Mouse (Mus musculus): Measurements from ENCODE around the gene Pde9a.
A peak's percentile ranks its signal among the peaks of the same experiment; 100 is the strongest.
"Not testable (repeated sequence)": the region's sequence is repeated elsewhere in the genome, so short reads cannot be mapped to it uniquely, and the experiment has no call there.

Pde9a gene

DNA sequence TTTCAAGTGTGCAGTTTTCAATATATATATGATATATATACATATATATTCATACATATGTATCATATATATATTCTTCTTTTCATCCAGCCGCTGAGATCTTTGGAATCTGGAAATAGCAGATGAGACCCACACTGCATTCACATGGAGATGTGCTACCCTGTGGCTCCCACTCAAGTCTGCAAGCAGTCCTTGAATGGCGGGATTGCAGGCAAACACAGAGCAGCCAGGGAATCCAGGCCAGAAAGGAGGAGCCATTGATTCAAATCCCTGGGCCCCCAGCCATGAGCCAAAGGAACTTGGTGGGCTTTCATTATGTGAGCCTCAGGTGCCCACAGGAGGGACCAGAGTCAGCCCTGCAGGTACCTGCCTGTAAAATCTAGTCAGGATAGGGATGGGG is 32.8 kb upstream of the Pde9a start:
- TF ChIP-seq CTCF (conservative IDR thresholded peaks at IDR 0.05; ENCODE audit: low read length), result no peak
- no peak for TF ChIP-seq NANOG (IDR thresholded peaks at IDR 0.05; ENCODE audit: borderline replicate concordance, low read length)
- TF ChIP-seq POU5F1 (IDR thresholded peaks at IDR 0.05; ENCODE audit: borderline replicate concordance, low read length), result no peak
- H3K4me3 ChIP-seq (replicated peaks; ENCODE audit: low read length), result no peak overlapping the region
- H3K27me3 ChIP-seq (ENCODE audit: insufficient read depth, low read length), result no peaks in the 10 kb centered on the region
- H3K4me1 ChIP-seq (replicated peaks; ENCODE audit: low read depth, low read length), result peaks cover 55% of the 10 kb centered on the region
- H3K36me3 ChIP-seq (ENCODE audit: insufficient read depth, low read length), result peaks cover 28% of the 10 kb centered on the region
- H3K9me3 ChIP-seq (ENCODE audit: low read length), result no peaks in the 10 kb centered on the region

DNA sequence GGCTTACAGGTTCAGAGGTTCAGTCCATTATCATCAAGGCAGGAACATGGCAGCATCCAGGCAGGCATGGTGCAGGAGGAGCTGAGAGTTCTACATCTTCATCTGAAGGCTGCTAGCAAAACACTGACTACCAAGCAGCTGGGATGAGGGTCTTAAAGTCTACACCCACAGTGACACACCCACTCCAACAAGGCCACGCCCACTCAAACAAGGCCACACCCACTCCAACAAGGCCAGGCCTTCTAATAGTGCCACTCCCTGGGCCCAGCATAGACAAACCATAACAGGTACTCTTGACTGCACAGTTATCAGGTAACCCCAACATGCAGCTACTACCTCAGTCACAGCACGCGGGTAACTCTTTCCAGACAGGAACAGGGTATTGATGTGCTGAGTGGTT is 31.3 kb upstream of the Pde9a start:
- not testable (repeated sequence) for H3K9me3 ChIP-seq (ENCODE audit: low read length); H3K4me3 ChIP-seq (replicated peaks; ENCODE audit: low read length); H3K27me3 ChIP-seq (ENCODE audit: insufficient read depth, low read length)
- H3K36me3 ChIP-seq (ENCODE audit: insufficient read depth, low read length), result peaks cover 13% of the 10 kb centered on the region
- peaks cover 47% of the 10 kb centered on the region for H3K4me1 ChIP-seq (replicated peaks; ENCODE audit: low read depth, low read length)

DNA sequence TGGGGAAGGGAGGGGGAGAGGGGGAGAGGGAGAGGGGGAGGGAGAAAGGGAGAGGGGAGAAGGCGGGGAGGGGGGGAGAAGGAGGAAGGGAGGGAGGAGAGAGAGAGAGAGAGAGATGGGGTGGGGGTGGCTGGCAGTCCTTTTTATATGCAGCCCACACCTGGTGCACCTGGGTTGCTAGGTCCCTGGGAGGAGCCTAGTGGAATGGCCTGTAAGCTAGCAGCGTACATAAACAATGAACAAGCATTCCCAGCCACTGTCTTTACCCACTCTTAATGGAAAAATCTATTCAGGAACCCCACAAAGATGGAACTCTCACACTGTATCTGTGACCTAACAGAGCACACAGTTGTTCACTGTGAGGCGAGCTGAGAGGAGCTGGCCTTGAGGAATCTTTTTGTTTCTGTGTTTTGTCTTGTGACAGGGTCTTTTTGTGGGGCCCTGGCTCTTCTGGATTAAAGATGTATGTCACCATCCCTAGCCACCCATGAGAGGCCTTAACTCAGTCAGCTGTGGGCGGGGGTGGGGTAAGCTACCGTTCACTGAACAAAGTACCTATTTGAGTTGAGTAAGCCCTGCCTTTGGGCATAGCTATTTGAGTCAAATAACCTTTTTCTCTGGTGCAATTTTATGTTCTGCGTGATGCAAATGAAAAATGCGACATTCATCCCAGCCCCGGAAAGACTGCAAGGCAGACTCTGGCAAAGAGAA is 30.1 kb upstream of the Pde9a start:
- TF ChIP-seq POU5F1 (IDR thresholded peaks at IDR 0.05; ENCODE audit: borderline replicate concordance, low read length), result no peak
- no peak for TF ChIP-seq CTCF (conservative IDR thresholded peaks at IDR 0.05; ENCODE audit: low read length)
- no peak for TF ChIP-seq NANOG (IDR thresholded peaks at IDR 0.05; ENCODE audit: borderline replicate concordance, low read length)
- H3K36me3 ChIP-seq (ENCODE audit: insufficient read depth, low read length), result 0 out of 2 replicates have a peak, but pooled peaks cover under 1% of the 10 kb centered on the region
- H3K27me3 ChIP-seq (ENCODE audit: insufficient read depth, low read length), result peaks cover 6% of the 10 kb centered on the region; the same call in 1 of the 2 replicates
- H3K4me3 ChIP-seq (replicated peaks; ENCODE audit: low read length), result no peak overlapping the region
- H3K4me1 ChIP-seq (replicated peaks; ENCODE audit: low read depth, low read length), result peaks cover 50% of the 10 kb centered on the region
- H3K9me3 ChIP-seq (ENCODE audit: low read length), result no peaks in the 10 kb centered on the region

DNA sequence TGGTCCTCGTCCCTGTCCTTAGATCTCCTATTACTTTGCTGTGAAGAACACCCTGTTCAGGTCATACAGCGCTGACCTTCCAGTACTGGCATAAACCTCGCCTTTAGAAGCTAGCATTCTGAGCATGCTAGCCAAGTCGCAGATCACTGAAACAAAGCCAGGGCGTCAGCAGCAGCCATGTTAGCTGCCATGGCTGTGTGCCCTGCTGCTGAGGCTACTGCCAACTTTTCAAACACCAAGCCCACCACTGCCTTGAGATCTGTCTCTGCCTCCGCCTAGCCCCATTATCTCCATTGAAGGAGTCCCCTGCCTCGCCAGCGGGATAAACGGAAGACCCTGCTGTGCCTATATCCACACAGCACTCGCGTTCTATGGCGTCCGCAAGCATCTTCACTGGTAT is 25.4 kb upstream of the Pde9a start:
- Histone ChIP-seq H3K4me1 (replicated peaks; ENCODE audit: low read depth, low read length) (peaks cover 33% of the 10 kb centered on the region), H3K27me3 (ENCODE audit: insufficient read depth, low read length) (peaks cover 21% of the 10 kb centered on the region; the same call in 1 of the 2 replicates), H3K36me3 (ENCODE audit: insufficient read depth, low read length) (no peaks in the 10 kb centered on the region), H3K4me3 (replicated peaks; ENCODE audit: low read length) (peak overlapping the region; percentile 39), H3K9me3 (ENCODE audit: low read length) (no peaks in the 10 kb centered on the region)
- TF ChIP-seq NANOG (IDR thresholded peaks at IDR 0.05; ENCODE audit: borderline replicate concordance, low read length) (no peak), POU5F1 (IDR thresholded peaks at IDR 0.05; ENCODE audit: borderline replicate concordance, low read length) (no peak), CTCF (conservative IDR thresholded peaks at IDR 0.05; ENCODE audit: low read length) (no peak)

DNA sequence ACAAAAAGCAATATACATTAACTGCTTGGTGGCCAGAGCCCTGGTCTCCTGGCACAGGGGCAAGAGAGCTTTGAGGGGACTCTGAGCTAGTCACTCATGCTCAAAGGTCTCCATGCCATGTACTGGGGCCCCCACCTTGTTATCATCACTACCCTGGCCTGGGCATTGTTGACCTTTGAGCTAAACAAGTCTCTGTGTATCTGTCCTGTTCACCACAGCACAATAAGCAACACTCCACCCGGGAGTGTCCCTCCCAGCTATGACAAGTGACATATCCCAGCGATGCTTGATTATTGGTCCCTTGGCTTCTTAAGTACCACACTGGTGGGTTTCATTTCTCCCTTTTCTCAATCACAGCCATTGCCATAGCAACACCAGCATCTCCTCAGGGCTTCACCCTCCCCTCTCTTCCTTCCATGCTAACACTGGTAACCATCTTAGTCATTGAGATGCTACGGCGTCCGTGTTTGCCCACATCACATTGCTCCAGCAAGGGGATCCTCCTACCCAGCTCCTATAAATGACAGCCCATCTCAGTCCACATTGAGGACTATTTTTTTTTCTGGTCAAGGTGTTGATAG is 20.3 kb upstream of the Pde9a start:
- no peaks in the 10 kb centered on the region for H3K9me3 ChIP-seq (ENCODE audit: low read length)
- peaks cover 20% of the 10 kb centered on the region for H3K27me3 ChIP-seq (ENCODE audit: insufficient read depth, low read length)
- TF ChIP-seq CTCF (conservative IDR thresholded peaks at IDR 0.05; ENCODE audit: low read length), result no peak
- no peak for TF ChIP-seq NANOG (IDR thresholded peaks at IDR 0.05; ENCODE audit: borderline replicate concordance, low read length)
- no peak for TF ChIP-seq POU5F1 (IDR thresholded peaks at IDR 0.05; ENCODE audit: borderline replicate concordance, low read length)
- H3K4me1 ChIP-seq (replicated peaks; ENCODE audit: low read depth, low read length), result peaks cover 16% of the 10 kb centered on the region
- no peaks in the 10 kb centered on the region for H3K36me3 ChIP-seq (ENCODE audit: insufficient read depth, low read length)
- H3K4me3 ChIP-seq (replicated peaks; ENCODE audit: low read length), result no peak overlapping the region

DNA sequence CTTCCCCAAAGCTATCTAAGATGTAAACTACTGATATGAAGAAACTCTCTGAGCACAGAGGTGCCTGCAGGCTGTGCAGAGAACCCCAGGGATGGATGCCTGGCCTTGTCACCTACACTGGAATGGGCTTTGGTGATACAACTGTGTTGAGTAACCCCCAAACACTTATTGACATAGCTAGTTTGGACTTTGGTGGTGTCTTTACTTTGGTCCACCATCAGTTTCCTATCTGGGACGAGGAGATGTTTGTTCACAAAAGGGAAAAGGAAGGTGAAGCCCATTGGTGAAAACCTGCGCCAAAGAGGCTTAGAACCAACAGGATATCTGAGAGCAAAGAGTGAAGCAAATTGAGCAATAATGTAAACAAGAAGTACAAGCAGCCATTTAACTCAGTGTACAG is 15.8 kb upstream of the Pde9a start:
- Histone ChIP-seq H3K9me3 (ENCODE audit: low read length) (no peaks in the 10 kb centered on the region), H3K36me3 (ENCODE audit: insufficient read depth, low read length) (no peaks in the 10 kb centered on the region), H3K4me3 (replicated peaks; ENCODE audit: low read length) (no peak overlapping the region), H3K4me1 (replicated peaks; ENCODE audit: low read depth, low read length) (no peaks in the 10 kb centered on the region), H3K27me3 (ENCODE audit: insufficient read depth, low read length) (peaks cover 2% of the 10 kb centered on the region)
- TF ChIP-seq NANOG (IDR thresholded peaks at IDR 0.05; ENCODE audit: borderline replicate concordance, low read length) (no peak), POU5F1 (IDR thresholded peaks at IDR 0.05; ENCODE audit: borderline replicate concordance, low read length) (no peak), CTCF (conservative IDR thresholded peaks at IDR 0.05; ENCODE audit: low read length) (no peak)

DNA sequence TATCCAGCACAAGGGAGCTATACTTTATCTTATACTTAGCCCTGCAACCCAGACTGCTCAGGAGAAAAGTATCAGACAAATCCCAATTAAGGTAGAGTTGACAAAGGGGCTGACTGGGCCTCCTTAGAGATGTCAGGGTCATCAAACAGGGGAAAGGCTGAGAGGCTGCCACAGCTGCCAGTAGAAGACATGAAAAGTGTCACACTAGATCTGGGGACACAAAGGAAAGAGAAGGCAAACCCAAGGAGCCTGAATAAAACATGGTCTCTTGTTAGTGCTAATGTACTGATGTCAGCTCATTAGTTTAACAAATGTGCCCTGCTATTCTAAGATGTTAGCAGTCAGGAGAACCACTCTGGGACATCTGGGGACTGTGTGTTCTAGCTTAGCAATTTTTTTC is 15.1 kb upstream of the Pde9a start:
- peaks cover 2% of the 10 kb centered on the region for H3K27me3 ChIP-seq (ENCODE audit: insufficient read depth, low read length)
- H3K36me3 ChIP-seq (ENCODE audit: insufficient read depth, low read length), result no peaks in the 10 kb centered on the region
- no peaks in the 10 kb centered on the region for H3K9me3 ChIP-seq (ENCODE audit: low read length)
- H3K4me3 ChIP-seq (replicated peaks; ENCODE audit: low read length), result no peak overlapping the region
- no peak for TF ChIP-seq NANOG (IDR thresholded peaks at IDR 0.05; ENCODE audit: borderline replicate concordance, low read length)
- TF ChIP-seq CTCF (conservative IDR thresholded peaks at IDR 0.05; ENCODE audit: low read length), result no peak
- no peak for TF ChIP-seq POU5F1 (IDR thresholded peaks at IDR 0.05; ENCODE audit: borderline replicate concordance, low read length)
- H3K4me1 ChIP-seq (replicated peaks; ENCODE audit: low read depth, low read length), result no peaks in the 10 kb centered on the region

DNA sequence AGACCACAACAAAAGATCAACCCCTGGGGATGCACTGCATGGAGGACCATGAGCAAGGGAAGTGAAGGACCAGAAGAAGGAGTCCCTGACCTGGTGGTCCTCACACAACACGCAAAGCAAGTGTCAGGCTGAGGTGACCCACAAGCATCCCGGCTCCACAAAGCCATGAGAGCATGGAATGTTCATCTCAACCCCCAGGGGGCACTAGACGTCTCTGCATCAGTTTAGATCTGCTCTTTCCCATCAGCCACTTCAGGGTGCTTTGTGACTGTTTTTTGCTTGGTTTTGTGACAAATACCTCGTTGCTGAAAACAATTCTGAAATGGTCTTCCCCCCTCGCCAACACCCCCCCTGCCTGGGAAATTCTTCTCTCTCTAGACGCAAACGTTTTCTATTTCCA is 8.0 kb upstream of the Pde9a start:
- H3K27me3 ChIP-seq (ENCODE audit: insufficient read depth, low read length), result no peaks in the 10 kb centered on the region
- H3K4me3 ChIP-seq (replicated peaks; ENCODE audit: low read length), result no peak overlapping the region
- H3K4me1 ChIP-seq (replicated peaks; ENCODE audit: low read depth, low read length), result peaks cover 8% of the 10 kb centered on the region
- H3K9me3 ChIP-seq (ENCODE audit: low read length), result no peaks in the 10 kb centered on the region
- TF ChIP-seq NANOG (IDR thresholded peaks at IDR 0.05; ENCODE audit: borderline replicate concordance, low read length) (no peak), POU5F1 (IDR thresholded peaks at IDR 0.05; ENCODE audit: borderline replicate concordance, low read length) (no peak), CTCF (conservative IDR thresholded peaks at IDR 0.05; ENCODE audit: low read length) (peak; percentile 65)
- no peaks in the 10 kb centered on the region for H3K36me3 ChIP-seq (ENCODE audit: insufficient read depth, low read length)

DNA sequence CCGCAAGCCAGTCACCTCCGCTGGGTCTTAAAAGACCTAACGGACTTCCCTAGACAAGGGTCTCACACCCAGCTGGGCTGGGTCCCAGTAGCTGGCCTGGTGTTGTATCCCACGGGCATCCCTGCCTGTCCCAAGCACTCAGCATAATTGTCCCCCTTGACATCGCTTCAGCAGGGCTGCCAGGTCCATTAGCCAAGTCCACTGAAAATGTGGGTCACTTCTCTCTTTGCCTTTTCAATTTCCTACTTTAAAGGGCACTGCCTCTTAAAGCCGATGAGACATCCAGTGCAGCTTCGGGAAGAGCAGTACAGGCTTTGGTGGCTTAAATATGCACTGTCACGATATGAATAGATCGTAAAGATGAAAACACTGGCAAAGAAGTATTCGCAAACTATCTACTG is 7.6 kb upstream of the Pde9a start:
- no peak for TF ChIP-seq POU5F1 (IDR thresholded peaks at IDR 0.05; ENCODE audit: borderline replicate concordance, low read length)
- no peak for TF ChIP-seq NANOG (IDR thresholded peaks at IDR 0.05; ENCODE audit: borderline replicate concordance, low read length)
- no peak for TF ChIP-seq CTCF (conservative IDR thresholded peaks at IDR 0.05; ENCODE audit: low read length)

More for the DNA sequence above, 7.6 kb upstream of the Pde9a start:
- Histone ChIP-seq H3K27me3 (ENCODE audit: insufficient read depth, low read length) (no peaks in the 10 kb centered on the region), H3K9me3 (ENCODE audit: low read length) (no peaks in the 10 kb centered on the region), H3K4me3 (replicated peaks; ENCODE audit: low read length) (no peak overlapping the region), H3K4me1 (replicated peaks; ENCODE audit: low read depth, low read length) (peaks cover 11% of the 10 kb centered on the region), H3K36me3 (ENCODE audit: insufficient read depth, low read length) (no peaks in the 10 kb centered on the region)

Measured in E14TG2a.4 (cell line).